19 mouse cellular contexts compared by ENCODE assay signal in the genomic region with DNA sequence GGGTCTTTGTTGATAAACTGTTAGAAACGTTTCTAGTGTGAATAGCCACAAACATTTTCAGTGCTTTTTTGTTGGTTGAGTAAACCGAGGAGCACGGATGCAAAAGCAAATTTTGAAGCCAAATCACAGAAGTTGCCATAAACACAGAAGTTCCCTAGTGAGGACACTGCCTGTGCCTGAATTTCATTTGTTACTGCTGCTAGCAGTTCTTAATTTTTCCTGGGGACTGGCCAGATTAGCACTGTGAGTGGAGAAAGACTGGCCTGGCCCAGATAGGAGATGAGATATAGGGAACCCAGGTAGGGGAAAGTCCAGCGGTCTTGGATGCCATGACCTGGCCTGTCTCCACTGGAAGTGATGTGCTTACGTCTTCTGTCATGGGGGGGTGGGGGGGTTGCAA. TPM values are rescaled to one million over a fixed set of nuclear protein-coding genes. Genes with fewer than 3 reads are reported as not detected.
A peak's percentile ranks its signal among the peaks of the same experiment; 100 is the strongest.
DNase-seq lines count a peak whose midpoint lies in the region; ATAC-seq and TF ChIP-seq lines count a peak whose summit lies in the region.
"Had no signal": no experiment of that assay in that cellular context is flagged by ENCODE, and none has a peak within 500 bp of the region (broad histone marks: within the 10 kb centered on the region; RNA-seq: fewer than 3 reads in every experiment).

No protein-coding gene starts in this region.

- H3K36me3 ChIP-seq in forebrain, embryonic 13.5 days (ENCODE audit: poor library complexity, severe bottlenecking) = no peaks in the 10 kb centered on the region
- H3K36me3 ChIP-seq in forebrain, embryonic 11.5 days (ENCODE audit: control insufficient read depth, insufficient read depth, low read length) = no peaks in the 10 kb centered on the region
- 0 out of 2 replicates have a peak, but pooled peaks cover 1% of the 10 kb centered on the region for H3K36me3 ChIP-seq in forebrain, embryonic 15.5 days
- H3K36me3 ChIP-seq in forebrain, embryonic 12.5 days (replicated peaks) = 0 out of 2 replicates have a peak, but pooled peaks cover under 1% of the 10 kb centered on the region
- H3K36me3 ChIP-seq: embryonic facial prominence, embryonic 12.5 days had no signal

- ATAC-seq in forebrain, embryonic 13.5 days = peak; percentile 52; the same call in 1 of the 2 replicates
- no peak for ATAC-seq in forebrain, embryonic 11.5 days (replicated peaks; ENCODE audit: low FRiP score)
- ATAC-seq in forebrain, embryonic 15.5 days (replicated peaks) = peak; percentile 33; the same call in 1 of the 2 replicates
- ATAC-seq in forebrain, embryonic 12.5 days (ENCODE audit: low FRiP score) = no peak

- no peak overlapping the region for H3K9ac ChIP-seq in forebrain, embryonic 13.5 days
- no peak overlapping the region for H3K9ac ChIP-seq in forebrain, embryonic 11.5 days (ENCODE audit: low read length)
- no peak overlapping the region for H3K9ac ChIP-seq in forebrain, embryonic 15.5 days (replicated peaks)
- no peak overlapping the region for H3K9ac ChIP-seq in forebrain, embryonic 12.5 days
- H3K9ac ChIP-seq: embryonic facial prominence, embryonic 12.5 days had no signal

- 0 out of 2 replicates have a peak, but pooled peaks cover 3% of the 10 kb centered on the region for H3K4me1 ChIP-seq in forebrain, embryonic 13.5 days
- H3K4me1 ChIP-seq in forebrain, embryonic 11.5 days (replicated peaks; ENCODE audit: control insufficient read depth, insufficient read depth, low read length) = no peaks in the 10 kb centered on the region
- peaks cover 2% of the 10 kb centered on the region; the same call in 1 of the 2 replicates for H3K4me1 ChIP-seq in forebrain, embryonic 15.5 days
- H3K4me1 ChIP-seq in forebrain, embryonic 12.5 days = no peaks in the 10 kb centered on the region
- H3K4me1 ChIP-seq: embryonic facial prominence, embryonic 10.5 days; embryonic facial prominence, embryonic 12.5 days had no signal

- no peaks in the 10 kb centered on the region for H3K27me3 ChIP-seq in forebrain, embryonic 13.5 days
- no peaks in the 10 kb centered on the region for H3K27me3 ChIP-seq in forebrain, embryonic 11.5 days (ENCODE audit: control insufficient read depth, insufficient read depth, low read length)
- H3K27me3 ChIP-seq in forebrain, embryonic 15.5 days = no peaks in the 10 kb centered on the region
- H3K27me3 ChIP-seq in forebrain, embryonic 12.5 days = no peaks in the 10 kb centered on the region
- H3K27me3 ChIP-seq: embryonic facial prominence, embryonic 12.5 days had no signal

- peak overlapping the region; percentile 25; the same call in 1 of the 2 replicates for H3K27ac ChIP-seq in forebrain, embryonic 13.5 days
- no peak overlapping the region for H3K27ac ChIP-seq in forebrain, embryonic 11.5 days (ENCODE audit: low read depth, low read length)
- H3K27ac ChIP-seq in forebrain, embryonic 15.5 days (replicated peaks) = peak overlapping the region; percentile 74
- no peak overlapping the region for H3K27ac ChIP-seq in forebrain, embryonic 12.5 days
- H3K27ac ChIP-seq in layer of hippocampus, adult 2 months = peak overlapping the region; percentile 51; the same call in 1 of the 2 replicates
- H3K27ac ChIP-seq: embryonic facial prominence, embryonic 10.5 days; embryonic facial prominence, embryonic 12.5 days had no signal

- no peak for TF ChIP-seq CTCF in layer of hippocampus, adult 2 months (conservative IDR thresholded peaks at IDR 0.05)
- no peak for TF ChIP-seq CTCF in brain, embryonic 14.5 days (IDR thresholded peaks at IDR 0.05; ENCODE audit: borderline replicate concordance, extremely low read depth, insufficient read depth, insufficient read length)

- WGBS in forebrain, embryonic 13.5 days = 71% methylated on average over 5 of the region's 5 CpGs
- WGBS in forebrain, embryonic 11.5 days = 80% methylated on average over 5 of the region's 5 CpGs
- WGBS in forebrain, embryonic 15.5 days = 60% methylated on average over 5 of the region's 5 CpGs
- 82% methylated on average over 5 of the region's 5 CpGs for WGBS in forebrain, embryonic 12.5 days

- no peak for TF ChIP-seq POLR2A in brain, embryonic 14.5 days (IDR thresholded peaks at IDR 0.05; ENCODE audit: borderline replicate concordance, extremely low read depth, insufficient read depth, insufficient read length, poor library complexity, severe bottlenecking)

- no peak overlapping the region for H3K4me2 ChIP-seq in forebrain, embryonic 13.5 days
- no peak overlapping the region for H3K4me2 ChIP-seq in forebrain, embryonic 11.5 days (ENCODE audit: low read depth, low read length, severe bottlenecking)
- no peak overlapping the region for H3K4me2 ChIP-seq in forebrain, embryonic 15.5 days (replicated peaks)
- no peak overlapping the region for H3K4me2 ChIP-seq in forebrain, embryonic 12.5 days
- H3K4me2 ChIP-seq: embryonic facial prominence, embryonic 12.5 days had no signal

- H3K9me3 ChIP-seq in forebrain, embryonic 13.5 days (replicated peaks) = no peaks in the 10 kb centered on the region
- no peaks in the 10 kb centered on the region for H3K9me3 ChIP-seq in forebrain, embryonic 11.5 days (ENCODE audit: control insufficient read depth, low read length)
- H3K9me3 ChIP-seq in forebrain, embryonic 15.5 days = no peaks in the 10 kb centered on the region
- H3K9me3 ChIP-seq in forebrain, embryonic 12.5 days = no peaks in the 10 kb centered on the region
- H3K9me3 ChIP-seq: embryonic facial prominence, embryonic 10.5 days; embryonic facial prominence, embryonic 12.5 days had no signal

- no peak for DNase-seq in forebrain, embryonic 11.5 days (ENCODE audit: low spot score)
- no peak for DNase-seq in layer of hippocampus, adult 2 months (ENCODE audit: low spot score in 2 of 2)
- no peak for DNase-seq in layer of hippocampus, adult 18-20 months (ENCODE audit: low spot score in 2 of 2)
- DNase-seq in brain, embryonic 14.5 days (ENCODE audit: low read depth) = peak; percentile 54
- no peak for DNase-seq in urinary bladder, adult 18-20 months (ENCODE audit: low spot score in 2 of 2)
- DNase-seq: adrenal gland, adult 2 months; adrenal gland, postnatal 10 days; adrenal gland, postnatal 25 days; cerebellum, adult 11-12 months; cerebellum, adult 2 months; cerebellum, adult 9-10 months; cerebellum, postnatal 14 days had no signal

- H3K4me3 ChIP-seq in forebrain, embryonic 13.5 days = no peak overlapping the region
- no peak overlapping the region for H3K4me3 ChIP-seq in forebrain, embryonic 11.5 days (ENCODE audit: low read depth, low read length)
- no peak overlapping the region for H3K4me3 ChIP-seq in forebrain, embryonic 15.5 days
- H3K4me3 ChIP-seq in forebrain, embryonic 12.5 days (replicated peaks) = no peak overlapping the region
- H3K4me3 ChIP-seq in layer of hippocampus, adult 2 months = no peak overlapping the region
- H3K4me3 ChIP-seq: embryonic facial prominence, embryonic 10.5 days; embryonic facial prominence, embryonic 12.5 days had no signal

RNA-seq across cellular contexts. Expression of gene Tbr1, which starts 7.8 kb away (rescaled TPM):
- 36.3 and 45.1 TPM in 2 replicates for polyA plus RNA-seq in forebrain, embryonic 13.5 days (2015; fragmentation: Nextera tagmentation; extraction: Ambion mirVana)
- polyA plus RNA-seq in forebrain, embryonic 11.5 days (2014; fragmentation: Nextera tagmentation; extraction: Ambion mirVana) = 39.9 and 43.8 TPM in 2 replicates
- 60.8 and 61.6 TPM in 2 replicates for polyA plus RNA-seq in forebrain, embryonic 15.5 days (2015; fragmentation: Nextera tagmentation; extraction: Ambion mirVana)
- polyA plus RNA-seq in forebrain, embryonic 12.5 days (2016; fragmentation: Nextera tagmentation; extraction: Ambion mirVana) = 42.2 and 45.3 TPM in 2 replicates
- 10 to 100 TPM; 41.1 to 45.3 TPM for total RNA-seq in layer of hippocampus, adult 2 months (2021)
- 10 to 100 TPM; 36.6 to 43.1 TPM for total RNA-seq in layer of hippocampus, adult 18-20 months (2021)
- 33.8 and 60.1 TPM in 2 replicates for polyA plus RNA-seq in brain, embryonic 14.5 days (2012; rRNA removed)
- total RNA-seq: adrenal gland, adult 2 months; adrenal gland, postnatal 25 days; gastrocnemius, adult 18-20 months; MEL had no signal

Comparison
In these comparisons a context has a peak if more than half of its experiments do, and no peak if none do; other contexts are left out.
1. ATAC-seq: peak in forebrain, embryonic 13.5 days (single experiment) and forebrain, embryonic 15.5 days (single experiment); none in forebrain, embryonic 11.5 days (single experiment) and forebrain, embryonic 12.5 days (single experiment).
2. H3K27ac ChIP-seq: peak in forebrain, embryonic 13.5 days (single experiment), forebrain, embryonic 15.5 days (single experiment) and layer of hippocampus, adult 2 months (single experiment); none in forebrain, embryonic 11.5 days (single experiment) and forebrain, embryonic 12.5 days (single experiment).